Mouse (Mus musculus): Measurements from ENCODE around the gene Rpl28.

- TF ChIP-seq CTCF (IDR thresholded peaks at IDR 0.05; ENCODE audit: control insufficient read depth, insufficient read depth, insufficient replicate concordance, low read depth, low read length), result no peak
- no peak for TF ChIP-seq POLR2A (IDR thresholded peaks at IDR 0.05; ENCODE audit: control insufficient read depth, low read depth, low read length)
Measured at GRCm38 (mm10) chr7:4802247-4802646, 9.6 kb downstream of the Rpl28 start.
